Mouse (Mus musculus) MN1 (cell line): ENCODE data around the gene Sik1.

Experiments
- DNase-seq: peaks from one replicate; pipeline ENCODE4 v3.0.0-alpha.2; 2016; ENCODE audit warnings: low spot score

Gene Sik1

GRCm38 (mm10) chr17:31875326-31875930, 19.8 kb upstream of the Sik1 start:
- no peak for DNase-seq

- DNase-seq = no peak
Measured at GRCm38 (mm10) chr17:31874691-31875090, 19.1 kb upstream of the Sik1 start.

GRCm38 (mm10) chr17:31873973-31874372, 18.4 kb upstream of the Sik1 start:
- peak; percentile 67 for DNase-seq

GRCm38 (mm10) chr17:31873185-31873870, 17.7 kb upstream of the Sik1 start:
- no peak for DNase-seq

- DNase-seq = no peak
Measured at GRCm38 (mm10) chr17:31872826-31873165, 17.2 kb upstream of the Sik1 start.

- DNase-seq = no peak
Measured at GRCm38 (mm10) chr17:31871968-31872825, 16.6 kb upstream of the Sik1 start.

- no peak for DNase-seq
Measured at GRCm38 (mm10) chr17:31870931-31871421, 15.4 kb upstream of the Sik1 start.

GRCm38 (mm10) chr17:31870446-31870845, 14.8 kb upstream of the Sik1 start:
- no peak for DNase-seq

- DNase-seq = no peak
Measured at GRCm38 (mm10) chr17:31868076-31868475, 12.5 kb upstream of the Sik1 start.

GRCm38 (mm10) chr17:31867061-31867460, 11.5 kb upstream of the Sik1 start:
- DNase-seq = no peak

GRCm38 (mm10) chr17:31865636-31866035, 10.0 kb upstream of the Sik1 start:
- no peak for DNase-seq

GRCm38 (mm10) chr17:31864666-31865450, 9.3 kb upstream of the Sik1 start:
- DNase-seq = no peak

GRCm38 (mm10) chr17:31863151-31863815, 7.7 kb upstream of the Sik1 start:
- no peak for DNase-seq

- DNase-seq = no peak
Measured at GRCm38 (mm10) chr17:31862136-31862535, 6.5 kb upstream of the Sik1 start.

- no peak for DNase-seq
Measured at GRCm38 (mm10) chr17:31861661-31862060, 6.1 kb upstream of the Sik1 start.

GRCm38 (mm10) chr17:31860856-31861255, 5.3 kb upstream of the Sik1 start:
- DNase-seq = no peak

- DNase-seq = no peak
Measured at GRCm38 (mm10) chr17:31859367-31859766, 3.8 kb upstream of the Sik1 start.

- peak; percentile 38 for DNase-seq
Measured at GRCm38 (mm10) chr17:31858786-31859185, 3.2 kb upstream of the Sik1 start.

- peak; percentile 54 for DNase-seq
Measured at GRCm38 (mm10) chr17:31857903-31858426, 2.4 kb upstream of the Sik1 start.

- no peak for DNase-seq
Measured at GRCm38 (mm10) chr17:31857251-31857650, 1.6 kb upstream of the Sik1 start.

GRCm38 (mm10) chr17:31856519-31857160, 1.0 kb upstream of the Sik1 start:
- DNase-seq = peak; percentile 81
